Mouse (Mus musculus) brown adipose tissue, adult 24 weeks (tissue): ENCODE results near the gene Vwa5b1. TPM values are rescaled to one million over a fixed set of nuclear protein-coding genes. Genes with fewer than 3 reads are reported as not detected.

Experiments
- H3K27ac ChIP-seq: fragments of 200-500 bp; replicated peaks from 2 replicates; pipeline ENCODE4 v1.5.1; 2012; ENCODE audit warnings: low read depth, mild to moderate bottlenecking, low read length
- H3K4me1 ChIP-seq: fragments of 200-500 bp; 2 replicates; pipeline ENCODE4 v1.6.1; 2012; ENCODE audit warnings: low read length, mixed read lengths; ENCODE audit not compliant: control insufficient read depth, insufficient read depth, insufficient read length
- H3K4me3 ChIP-seq: fragments of 200-500 bp; 2 replicates; pipeline ENCODE4 v1.5.1; 2012; ENCODE audit warnings: low read depth, mild to moderate bottlenecking, low read length, moderate library complexity; ENCODE audit not compliant: insufficient read depth
- polyA plus RNA-seq: library from polyadenylated mRNA; stranded (reverse); fragments of >200 nt; gene quantifications from 2 replicates; pipeline ENCODE4 v1.2.4, GENCODE M21; 2012; ENCODE audit not compliant: missing spikeins, insufficient read depth, insufficient read length

Gene Vwa5b1
- polyA plus RNA-seq, 1 experiment: not detected

DNA sequence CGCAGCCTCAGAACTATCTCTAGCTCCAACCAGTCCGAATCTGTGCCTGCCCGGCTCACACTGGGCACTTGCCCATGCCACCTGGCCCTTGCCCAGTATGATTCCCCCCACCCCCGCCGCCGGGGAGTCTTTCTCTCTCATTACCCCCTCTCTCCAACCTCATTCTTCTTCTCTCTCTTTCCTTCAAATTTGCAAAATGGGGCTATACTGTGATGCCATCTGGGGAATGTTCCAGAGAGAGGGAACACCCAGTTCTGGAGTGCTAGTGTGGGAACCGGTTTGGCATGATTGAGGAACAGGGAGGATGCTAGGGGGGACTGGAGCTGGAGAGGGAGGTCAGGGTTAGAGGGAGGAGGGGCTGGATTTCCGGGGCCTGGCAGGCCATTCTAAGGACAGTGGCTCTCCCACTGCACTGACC lies 82.2 kb downstream of the Vwa5b1 start:
- Histone ChIP-seq H3K27ac (no peak overlapping the region), H3K4me3 (no peak overlapping the region), H3K4me1 (no peaks in the 10 kb centered on the region)

DNA sequence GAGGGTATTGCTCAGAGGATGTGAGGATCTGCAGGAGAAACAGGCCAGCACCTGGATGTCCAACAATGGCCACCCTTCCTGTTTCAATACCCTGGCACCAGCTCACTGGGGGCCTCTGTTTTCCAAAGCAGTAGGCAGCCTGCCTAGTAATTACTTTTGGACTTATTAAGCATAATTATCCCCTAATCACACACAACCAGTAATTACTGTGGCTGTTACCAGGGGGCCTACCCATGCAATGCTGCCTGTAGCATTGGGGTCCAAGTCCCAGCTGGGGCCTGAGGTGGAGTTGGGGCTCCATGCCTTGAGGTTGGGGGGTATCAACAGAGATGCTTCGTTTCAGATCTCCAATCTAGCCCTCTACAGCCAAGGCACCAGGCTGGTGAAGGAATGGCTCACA lies 82.6 kb downstream of the Vwa5b1 start:
- no peak overlapping the region for H3K4me3 ChIP-seq
- H3K4me1 ChIP-seq: no peaks in the 10 kb centered on the region
- H3K27ac ChIP-seq: no peak overlapping the region

DNA sequence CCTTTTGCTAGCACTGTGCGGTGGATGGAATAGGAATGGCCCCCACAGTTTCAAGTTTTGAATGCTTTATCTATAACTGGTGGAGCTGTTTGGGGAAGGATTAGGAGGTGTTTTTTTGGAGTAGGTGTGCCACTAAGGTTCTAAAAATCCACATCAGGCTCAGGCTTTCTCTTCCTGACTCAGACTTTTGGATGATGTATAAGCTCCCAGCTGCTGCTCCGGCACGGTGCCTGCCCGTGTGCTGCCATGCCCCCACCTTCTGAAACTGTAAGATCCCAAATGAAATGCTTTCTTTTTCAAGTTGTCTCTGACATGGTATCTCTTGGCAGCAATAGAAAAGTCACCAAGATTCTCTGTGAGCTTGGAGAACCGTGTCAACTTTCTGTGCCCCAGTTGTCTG lies 84.1 kb downstream of the Vwa5b1 start:
- Histone ChIP-seq H3K4me3 (no peak overlapping the region), H3K4me1 (no peaks in the 10 kb centered on the region), H3K27ac (no peak overlapping the region)

GRCm38 (mm10) chr4:138550557-138550956 lies 85.1 kb downstream of the Vwa5b1 start:
- H3K27ac ChIP-seq: no peak overlapping the region
- no peaks in the 10 kb centered on the region for H3K4me1 ChIP-seq
- no peak overlapping the region for H3K4me3 ChIP-seq

DNA sequence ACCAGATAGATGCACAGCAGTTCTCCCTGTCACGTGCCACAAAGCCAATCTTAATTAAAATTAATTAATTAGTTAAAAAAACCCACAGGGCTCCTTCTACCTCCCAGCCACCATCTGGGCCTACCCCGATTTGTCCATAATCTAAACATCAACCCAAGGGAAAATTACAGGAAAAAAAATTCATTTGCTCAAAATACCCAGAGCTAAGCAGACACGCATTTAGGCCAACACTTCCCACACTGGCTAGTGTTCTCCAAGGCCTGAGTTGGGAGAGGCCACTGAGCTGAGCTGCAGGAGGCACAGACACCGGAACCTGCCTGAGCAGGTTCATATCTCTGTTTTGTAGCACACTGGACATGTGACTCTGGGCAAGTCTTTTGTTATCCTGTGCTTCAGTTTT lies 86.7 kb downstream of the Vwa5b1 start:
- Histone ChIP-seq H3K27ac (no peak overlapping the region), H3K4me1 (no peaks in the 10 kb centered on the region), H3K4me3 (no peak overlapping the region)

DNA sequence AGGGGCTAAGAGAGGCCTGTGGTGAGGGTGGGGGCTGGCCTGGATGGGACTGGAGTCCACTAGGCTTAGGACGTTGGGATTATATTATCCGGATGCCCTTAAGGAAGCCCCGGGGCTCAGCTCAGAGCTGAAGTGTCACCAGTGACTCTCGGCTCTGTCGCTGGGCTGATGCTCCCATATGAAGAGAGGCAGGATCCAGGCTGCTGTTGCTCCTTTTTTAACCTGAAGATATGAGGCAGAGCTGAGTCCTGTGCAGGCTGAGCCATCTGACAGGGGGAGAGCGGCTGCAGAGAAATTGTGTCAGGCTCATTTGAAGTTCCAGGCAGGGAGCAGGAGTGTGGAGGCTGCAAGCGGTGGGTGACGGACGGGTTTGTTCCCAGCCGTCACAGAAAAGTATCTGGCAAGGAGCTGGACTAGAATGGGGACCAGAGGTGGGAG lies 87.5 kb downstream of the Vwa5b1 start:
- H3K4me3 ChIP-seq: no peak overlapping the region
- no peak overlapping the region for H3K27ac ChIP-seq
- no peaks in the 10 kb centered on the region for H3K4me1 ChIP-seq

GRCm38 (mm10) chr4:138547556-138547955 lies 88.1 kb downstream of the Vwa5b1 start:
- H3K4me3 ChIP-seq: no peak overlapping the region
- H3K27ac ChIP-seq: no peak overlapping the region
- no peaks in the 10 kb centered on the region for H3K4me1 ChIP-seq

DNA sequence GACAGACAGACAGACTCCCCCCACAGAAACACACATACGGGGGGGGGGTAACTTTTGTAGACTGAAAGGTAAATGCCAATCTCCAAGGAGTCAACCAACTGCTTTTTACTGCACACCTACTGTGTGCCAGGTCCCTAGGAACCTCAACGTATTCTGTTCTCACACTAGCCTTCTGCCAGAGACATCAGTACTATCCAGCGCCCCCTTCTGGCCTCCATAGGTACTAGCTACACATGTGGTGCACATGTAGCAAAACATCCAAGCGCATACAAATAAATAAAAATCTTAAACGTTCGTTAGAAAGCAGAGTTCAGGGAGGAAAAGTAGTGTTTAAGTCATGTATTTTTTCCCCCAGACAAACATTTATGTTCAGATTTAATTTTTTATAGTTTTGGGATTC lies 88.6 kb downstream of the Vwa5b1 start:
- Histone ChIP-seq H3K4me1 (no peaks in the 10 kb centered on the region), H3K4me3 (no peak overlapping the region), H3K27ac (no peak overlapping the region)

- Histone ChIP-seq H3K4me3 (no peak overlapping the region), H3K27ac (no peak overlapping the region), H3K4me1 (no peaks in the 10 kb centered on the region)
Observed at GRCm38 (mm10) chr4:138546241-138546640, 89.4 kb downstream of the Vwa5b1 start.

GRCm38 (mm10) chr4:138543177-138543576 lies 92.5 kb downstream of the Vwa5b1 start:
- Histone ChIP-seq H3K27ac (no peak overlapping the region), H3K4me3 (no peak overlapping the region), H3K4me1 (no peaks in the 10 kb centered on the region)

- Histone ChIP-seq H3K27ac (no peak overlapping the region), H3K4me1 (no peaks in the 10 kb centered on the region), H3K4me3 (no peak overlapping the region)
Observed at GRCm38 (mm10) chr4:138538084-138538449, 97.6 kb downstream of the Vwa5b1 start.

DNA sequence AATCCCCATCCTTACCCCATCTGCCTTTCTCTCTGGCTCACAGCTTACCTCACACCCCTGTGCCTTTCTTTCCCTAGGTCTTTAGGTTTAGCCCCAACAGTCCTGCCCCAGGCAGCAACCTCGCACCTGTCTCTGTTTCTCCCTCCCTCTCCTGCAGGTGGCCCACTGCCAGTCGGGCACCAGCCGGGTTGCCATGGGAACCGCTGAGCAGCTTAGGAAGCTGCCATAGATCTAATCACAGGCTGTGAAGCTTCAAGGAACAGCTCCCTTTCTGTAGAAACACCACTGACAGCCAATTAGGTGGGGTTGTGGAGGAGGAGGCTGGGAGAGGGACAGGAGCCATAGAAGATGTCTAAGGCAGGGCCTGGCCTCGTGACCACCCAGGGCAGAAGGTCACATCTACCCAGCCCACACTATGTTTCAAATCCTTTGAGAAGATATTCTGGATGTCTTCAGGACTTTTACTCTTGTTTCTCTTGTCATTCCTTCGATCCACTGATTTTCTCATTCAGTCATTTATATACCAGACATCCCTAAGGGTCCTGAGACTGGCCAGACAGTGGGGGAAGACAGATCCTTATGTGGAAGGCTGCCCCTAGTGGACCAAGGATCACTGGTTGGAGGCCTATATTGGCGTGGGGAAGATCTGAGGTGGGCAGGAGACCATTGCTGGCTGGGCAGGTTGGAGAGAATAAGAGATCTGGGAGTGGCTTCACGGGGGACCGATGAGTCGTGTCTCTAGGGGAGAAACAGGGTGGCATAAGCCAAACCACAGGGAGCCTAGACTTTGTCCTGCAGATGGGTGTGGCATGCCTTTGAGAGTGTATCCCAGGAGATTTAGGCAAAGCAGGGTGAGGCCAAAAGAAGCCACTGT lies 98.2 kb downstream of the Vwa5b1 start:
- no peak overlapping the region for H3K4me3 ChIP-seq
- no peak overlapping the region for H3K27ac ChIP-seq

DNA sequence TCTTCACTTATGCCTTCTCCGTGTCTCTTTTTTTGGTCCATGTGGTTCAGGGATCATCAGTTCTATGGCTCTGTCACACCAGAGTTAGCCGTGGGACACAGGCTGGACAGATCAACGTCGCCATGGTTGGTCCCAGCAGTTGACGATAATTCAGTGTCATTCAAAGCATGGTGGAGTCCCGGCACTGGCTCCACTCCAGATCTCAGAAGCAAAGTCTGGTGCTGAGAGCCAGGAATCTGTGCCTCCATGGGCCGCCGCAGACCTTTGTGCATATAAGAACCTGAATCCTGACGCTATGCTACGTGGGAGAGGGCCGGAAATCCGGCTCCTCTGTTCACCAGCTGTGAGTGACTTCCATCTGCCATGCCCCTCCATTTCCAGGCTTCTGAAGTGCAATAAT lies 100.1 kb downstream of the Vwa5b1 start:
- Histone ChIP-seq H3K4me3 (no peak overlapping the region), H3K27ac (no peak overlapping the region), H3K4me1 (no peaks in the 10 kb centered on the region)

More for the DNA sequence above, 98.2 kb downstream of the Vwa5b1 start:
- no peaks in the 10 kb centered on the region for H3K4me1 ChIP-seq

DNA sequence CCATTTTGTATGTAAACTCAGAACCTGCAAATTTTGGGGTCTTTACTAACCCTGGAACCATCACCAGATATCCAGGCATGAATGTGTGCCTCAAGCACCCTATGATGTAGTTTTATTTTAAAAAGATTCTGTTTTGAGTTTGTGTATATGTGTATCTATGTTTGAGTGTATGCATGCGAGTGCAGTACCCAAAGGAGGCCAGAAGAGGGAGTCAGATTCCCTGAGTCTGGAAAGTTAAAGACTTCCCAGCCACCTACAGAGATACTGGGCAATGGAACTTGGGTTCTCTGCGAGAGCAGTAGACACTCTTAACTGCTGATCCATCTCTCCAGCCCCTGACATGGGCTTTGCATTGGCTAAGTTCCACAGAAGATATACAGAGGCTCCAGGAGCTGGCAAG lies 101.8 kb downstream of the Vwa5b1 start:
- no peak overlapping the region for H3K27ac ChIP-seq
- H3K4me3 ChIP-seq: no peak overlapping the region
- H3K4me1 ChIP-seq: no peaks in the 10 kb centered on the region

DNA sequence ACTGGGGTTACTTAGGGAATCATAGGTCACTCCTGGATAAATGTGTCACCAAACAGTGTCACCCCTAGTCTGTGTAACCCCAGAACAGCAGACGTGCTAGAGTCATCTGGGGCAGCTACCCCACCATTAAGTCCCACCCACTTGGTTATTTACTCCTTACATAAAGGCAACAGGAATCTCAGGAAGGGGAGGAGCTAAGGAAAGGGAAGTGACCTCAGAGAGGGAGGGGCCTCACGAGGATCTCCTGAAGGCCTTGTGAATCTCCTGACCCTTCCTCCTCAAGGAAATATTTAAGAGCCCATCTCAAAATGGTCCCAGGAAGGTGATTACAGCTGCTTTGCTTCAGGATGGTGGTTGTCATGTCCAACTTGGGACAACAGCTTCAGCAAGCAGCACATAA lies 103.9 kb downstream of the Vwa5b1 start:
- Histone ChIP-seq H3K4me3 (no peak overlapping the region), H3K27ac (no peak overlapping the region), H3K4me1 (no peaks in the 10 kb centered on the region)

DNA sequence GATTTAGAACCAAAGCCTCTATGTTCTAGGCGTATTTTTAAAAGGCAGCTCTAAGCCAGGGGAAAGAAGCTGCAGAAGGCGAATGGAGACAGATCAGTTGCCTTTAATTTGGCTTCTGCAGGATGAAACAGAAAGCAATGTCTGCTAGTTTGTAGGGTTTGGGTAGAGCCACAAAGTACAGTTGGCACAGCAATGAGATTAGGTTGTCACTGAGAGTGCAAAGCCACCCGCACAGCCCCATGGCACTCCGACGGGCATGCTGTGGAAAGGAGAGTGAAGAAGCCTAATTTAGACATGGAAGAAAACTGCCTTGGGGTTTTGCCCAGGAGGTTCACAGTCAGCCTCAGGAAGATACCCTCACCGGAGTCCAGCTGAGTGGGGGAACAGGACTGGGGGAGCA lies 105.7 kb downstream of the Vwa5b1 start:
- H3K4me1 ChIP-seq: no peaks in the 10 kb centered on the region
- no peak overlapping the region for H3K4me3 ChIP-seq
- no peak overlapping the region for H3K27ac ChIP-seq
